Mouse (Mus musculus): Measurements from ENCODE around the gene Syt5. TPM values are rescaled to one million over a fixed set of nuclear protein-coding genes. Genes with fewer than 3 reads are reported as not detected.
A peak's percentile ranks its signal among the peaks of the same experiment; 100 is the strongest.
"Not testable (repeated sequence)": the region's sequence is repeated elsewhere in the genome, so short reads cannot be mapped to it uniquely, and the experiment has no call there.

Gene Syt5
- total and polyA plus RNA-seq, 3 experiments: 0.39 to 2.4 (median 0.86) TPM

GRCm38 (mm10) chr7:4537181-4537580 lies 10.2 kb downstream of the Syt5 start:
- no peaks in the 10 kb centered on the region for H3K79me2 ChIP-seq (replicated peaks; ENCODE audit: control insufficient read depth, insufficient read depth, low read length)
- no peak overlapping the region for H3K4me3 ChIP-seq
- H3K27ac ChIP-seq: no peak overlapping the region
- intact Hi-C loops (cut with DNase I): no loop called here
- TF ChIP-seq POLR2A (IDR thresholded peaks at IDR 0.05; ENCODE audit: insufficient read depth, low read depth, low read length) (no peak), CTCF (IDR thresholded peaks at IDR 0.05) (no peak), EP300 (IDR thresholded peaks at IDR 0.05; ENCODE audit: insufficient read depth, low read depth, low read length) (no peak)
- no peaks in the 10 kb centered on the region for H3K4me1 ChIP-seq (ENCODE audit: control insufficient read depth, insufficient read depth, low read length)
- H3K27me3 ChIP-seq (ENCODE audit: control insufficient read depth, insufficient read depth, low read length): no peaks in the 10 kb centered on the region
- DNase-seq: no peak
- 52% methylated on average over 4 of the region's 4 CpGs for WGBS
- H3K9ac ChIP-seq (ENCODE audit: low read depth, low read length): no peak overlapping the region
- no peaks in the 10 kb centered on the region for H3K36me3 ChIP-seq (ENCODE audit: control insufficient read depth, insufficient read depth, low read length)

GRCm38 (mm10) chr7:4536369-4536768 lies 11.0 kb downstream of the Syt5 start:
- Histone ChIP-seq H3K4me3 (no peak overlapping the region), H3K27ac (no peak overlapping the region), H3K27me3 (ENCODE audit: control insufficient read depth, insufficient read depth, low read length) (no peaks in the 10 kb centered on the region), H3K36me3 (ENCODE audit: control insufficient read depth, insufficient read depth, low read length) (no peaks in the 10 kb centered on the region), H3K9ac (ENCODE audit: low read depth, low read length) (no peak overlapping the region), H3K79me2 (replicated peaks; ENCODE audit: control insufficient read depth, insufficient read depth, low read length) (no peaks in the 10 kb centered on the region), H3K4me1 (ENCODE audit: control insufficient read depth, insufficient read depth, low read length) (no peaks in the 10 kb centered on the region)
- intact Hi-C loops (cut with DNase I): no loop called here
- WGBS: 88% methylated on average over 4 of the region's 4 CpGs
- DNase-seq: no peak
- TF ChIP-seq EP300 (IDR thresholded peaks at IDR 0.05; ENCODE audit: insufficient read depth, low read depth, low read length) (no peak), CTCF (IDR thresholded peaks at IDR 0.05) (no peak), POLR2A (IDR thresholded peaks at IDR 0.05; ENCODE audit: insufficient read depth, low read depth, low read length) (no peak)

- no peaks in the 10 kb centered on the region for H3K4me1 ChIP-seq (ENCODE audit: control insufficient read depth, insufficient read depth, low read length)
- peak in 1 of 2 experiments; percentile 72 for DNase-seq
- intact Hi-C loops (cut with DNase I): no loop called here
- 4% methylated on average over 28 of the region's 28 CpGs for WGBS
- TF ChIP-seq POLR2A (IDR thresholded peaks at IDR 0.05; ENCODE audit: insufficient read depth, low read depth, low read length): no peak
- TF ChIP-seq EP300 (IDR thresholded peaks at IDR 0.05; ENCODE audit: insufficient read depth, low read depth, low read length): no peak
- H3K79me2 ChIP-seq (replicated peaks; ENCODE audit: control insufficient read depth, insufficient read depth, low read length): no peaks in the 10 kb centered on the region
- no peaks in the 10 kb centered on the region for H3K27me3 ChIP-seq (ENCODE audit: control insufficient read depth, insufficient read depth, low read length)
- H3K36me3 ChIP-seq (ENCODE audit: control insufficient read depth, insufficient read depth, low read length): no peaks in the 10 kb centered on the region
- H3K9ac ChIP-seq (ENCODE audit: low read depth, low read length): no peak within 1 kb of the TSS
- peak within 1 kb of the TSS; percentile 26 for H3K4me3 ChIP-seq
- H3K27ac ChIP-seq: no peak within 1 kb of the TSS
These were observed 15.2 kb downstream of the Syt5 start, which contains the start of gene Dnaaf3 for GRCm38 (mm10) chr7:4532005-4532729. Gene Dnaaf3, minus strand, starts transcription at chr7:4532453.

- intact Hi-C loops (cut with DNase I): not testable (repeated sequence)
These were observed 17.2 kb downstream of the Syt5 start for GRCm38 (mm10) chr7:4530166-4530565.

GRCm38 (mm10) chr7:4527302-4527689 lies 20.0 kb downstream of the Syt5 start:
- Histone ChIP-seq H3K4me1 (ENCODE audit: control insufficient read depth, insufficient read depth, low read length) (peaks cover 2% of the 10 kb centered on the region; the same call in 1 of the 2 replicates), H3K4me3 (no peak overlapping the region), H3K27ac (no peak overlapping the region), H3K79me2 (replicated peaks; ENCODE audit: control insufficient read depth, insufficient read depth, low read length) (no peaks in the 10 kb centered on the region), H3K36me3 (ENCODE audit: control insufficient read depth, insufficient read depth, low read length) (no peaks in the 10 kb centered on the region), H3K9ac (ENCODE audit: low read depth, low read length) (no peak overlapping the region), H3K27me3 (ENCODE audit: control insufficient read depth, insufficient read depth, low read length) (no peaks in the 10 kb centered on the region)
- WGBS: 55% methylated on average over 18 of the region's 18 CpGs
- no peak for DNase-seq
- intact Hi-C loops (cut with DNase I): no loop called here
- TF ChIP-seq CTCF (IDR thresholded peaks at IDR 0.05): no peak
- no peak for TF ChIP-seq POLR2A (IDR thresholded peaks at IDR 0.05; ENCODE audit: insufficient read depth, low read depth, low read length)
- TF ChIP-seq EP300 (IDR thresholded peaks at IDR 0.05; ENCODE audit: insufficient read depth, low read depth, low read length): no peak

More at GRCm38 (mm10) chr7:4530166-4530565, 17.2 kb downstream of the Syt5 start:
- not testable (repeated sequence) for H3K79me2 ChIP-seq (replicated peaks; ENCODE audit: control insufficient read depth, insufficient read depth, low read length); H3K9ac ChIP-seq (ENCODE audit: low read depth, low read length); H3K27ac ChIP-seq; H3K36me3 ChIP-seq (ENCODE audit: control insufficient read depth, insufficient read depth, low read length); DNase-seq; H3K4me3 ChIP-seq; H3K27me3 ChIP-seq (ENCODE audit: control insufficient read depth, insufficient read depth, low read length); H3K4me1 ChIP-seq (ENCODE audit: control insufficient read depth, insufficient read depth, low read length)
- WGBS: 59% methylated on average over 7 of the region's 8 CpGs

Data from heart, adult 2 months (tissue).